Comparison of ENCODE assay signal across 14 mouse cellular contexts in the genomic region with DNA sequence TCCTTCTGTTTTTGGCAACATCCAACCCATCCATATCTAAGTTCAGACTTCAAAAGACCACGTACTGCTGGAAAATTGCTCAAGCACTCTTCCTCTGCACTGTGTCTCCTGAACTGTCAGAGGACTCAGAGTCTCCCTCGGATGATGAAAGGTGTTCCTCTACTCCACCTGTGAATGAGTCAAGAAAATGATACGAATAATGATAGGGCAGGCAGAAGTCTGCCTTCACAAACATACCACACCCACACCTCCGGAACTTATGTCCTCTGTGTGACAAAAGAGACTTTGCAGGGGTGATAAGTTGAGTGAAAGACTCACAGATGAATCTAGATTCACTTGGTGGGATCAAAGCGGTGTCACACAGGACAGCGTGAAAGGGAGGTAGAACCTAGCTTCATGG.
"Had no signal": no experiment of that assay in that cellular context is flagged by ENCODE, and none has a peak within 500 bp of the region (broad histone marks: within the 10 kb centered on the region; RNA-seq: fewer than 3 reads in every experiment).

No protein-coding gene starts in this region.

- ATAC-seq: midbrain, embryonic 13.5 days; midbrain, embryonic 15.5 days had no signal

- DNase-seq: lung, adult 18-20 months; lung, embryonic 14.5 days; lung, postnatal 10 days; lung, postnatal 4 days; retina, postnatal 1 day; right cerebral cortex, adult 18-20 months; right cerebral cortex, postnatal 25 days; right cerebral cortex, postnatal 4 days; spleen, adult 18-20 months; thymus, adult 2 months; thymus, postnatal 25 days; thymus, postnatal 4 days had no signal
